Mouse (Mus musculus): ENCODE results near the gene Cbln4.

Gene Cbln4

GRCm38 (mm10) chr2:172043235-172043610, at the start of gene Cbln4:
TSS of gene Cbln4 (minus strand) at chr2:172043466.
- no peak for DNase-seq (ENCODE audit: extremely low spot score, low read depth, low spot score)

GRCm38 (mm10) chr2:172078596-172078995, 35.3 kb upstream of the Cbln4 start:
- no peak for DNase-seq (ENCODE audit: extremely low spot score, low read depth, low spot score)

GRCm38 (mm10) chr2:172076295-172076694, 33.0 kb upstream of the Cbln4 start:
- DNase-seq (ENCODE audit: extremely low spot score, low read depth, low spot score) = no peak

GRCm38 (mm10) chr2:172062876-172063275, 19.6 kb upstream of the Cbln4 start:
- no peak for DNase-seq (ENCODE audit: extremely low spot score, low read depth, low spot score)

- no peak for DNase-seq (ENCODE audit: extremely low spot score, low read depth, low spot score)
Observed at GRCm38 (mm10) chr2:172059747-172060146, 16.5 kb upstream of the Cbln4 start.

GRCm38 (mm10) chr2:172058936-172059665, 15.8 kb upstream of the Cbln4 start:
- no peak for DNase-seq (ENCODE audit: extremely low spot score, low read depth, low spot score)

- DNase-seq (ENCODE audit: extremely low spot score, low read depth, low spot score) = no peak
Observed at GRCm38 (mm10) chr2:172046002-172046401, 2.7 kb upstream of the Cbln4 start.

- DNase-seq (ENCODE audit: extremely low spot score, low read depth, low spot score) = no peak
Observed at GRCm38 (mm10) chr2:172042607-172043234, 545 bp downstream of the Cbln4 start.

GRCm38 (mm10) chr2:172042125-172042524, 1.1 kb downstream of the Cbln4 start:
- peak; percentile 57 for DNase-seq (ENCODE audit: extremely low spot score, low read depth, low spot score)

GRCm38 (mm10) chr2:172040859-172041258, 2.4 kb downstream of the Cbln4 start:
- DNase-seq (ENCODE audit: extremely low spot score, low read depth, low spot score) = no peak

- DNase-seq (ENCODE audit: extremely low spot score, low read depth, low spot score) = no peak
Observed at GRCm38 (mm10) chr2:172039601-172040000, 3.7 kb downstream of the Cbln4 start.

- no peak for DNase-seq (ENCODE audit: extremely low spot score, low read depth, low spot score)
Observed at GRCm38 (mm10) chr2:172034281-172034680, 9.0 kb downstream of the Cbln4 start.

GRCm38 (mm10) chr2:172025459-172026130, 17.7 kb downstream of the Cbln4 start:
- DNase-seq (ENCODE audit: extremely low spot score, low read depth, low spot score) = no peak

GRCm38 (mm10) chr2:172006726-172007125, 36.5 kb downstream of the Cbln4 start:
- no peak for DNase-seq (ENCODE audit: extremely low spot score, low read depth, low spot score)

- DNase-seq (ENCODE audit: extremely low spot score, low read depth, low spot score) = no peak
Observed at GRCm38 (mm10) chr2:172005970-172006369, 37.3 kb downstream of the Cbln4 start.

- DNase-seq (ENCODE audit: extremely low spot score, low read depth, low spot score) = no peak
Observed at GRCm38 (mm10) chr2:172004029-172004984, 39.0 kb downstream of the Cbln4 start.

- DNase-seq (ENCODE audit: extremely low spot score, low read depth, low spot score) = no peak
Observed at GRCm38 (mm10) chr2:171996979-171997686, 46.1 kb downstream of the Cbln4 start.

GRCm38 (mm10) chr2:171994861-171995260, 48.4 kb downstream of the Cbln4 start:
- DNase-seq (ENCODE audit: extremely low spot score, low read depth, low spot score) = no peak

- DNase-seq (ENCODE audit: extremely low spot score, low read depth, low spot score) = no peak
Observed at GRCm38 (mm10) chr2:171994240-171994639, 49.0 kb downstream of the Cbln4 start.

GRCm38 (mm10) chr2:171986686-171987085, 56.6 kb downstream of the Cbln4 start:
- DNase-seq (ENCODE audit: extremely low spot score, low read depth, low spot score) = no peak
